Mouse (Mus musculus) right cerebral cortex, postnatal 36 days (tissue): Measurements from ENCODE around the gene Slc46a3.
"Not testable (repeated sequence)": the region's sequence is repeated elsewhere in the genome, so short reads cannot be mapped to it uniquely, and the experiment has no call there.

Experiments
- DNase-seq, 2 experiments: peaks; one replicate each; pipeline ENCODE4 v3.0.0; 2022; ENCODE audit warnings: low spot score in 2 of 2, mixed read lengths in 1 of 2

Gene Slc46a3

GRCm38 (mm10) chr5:147894455-147895076, at the start of gene Slc46a3:
TSS of gene Slc46a3 (minus strand) at chr5:147894815.
- DNase-seq: peak; percentile 89 to 90

- DNase-seq: no peak
Measured at GRCm38 (mm10) chr5:147939226-147939625, 44.6 kb upstream of the Slc46a3 start.

- DNase-seq: no peak
Measured at GRCm38 (mm10) chr5:147935096-147935495, 40.5 kb upstream of the Slc46a3 start.

GRCm38 (mm10) chr5:147928668-147929497, 34.3 kb upstream of the Slc46a3 start:
- DNase-seq: no peak

- DNase-seq: no peak
Measured at GRCm38 (mm10) chr5:147925935-147926604, 31.5 kb upstream of the Slc46a3 start.

- DNase-seq: no peak
Measured at GRCm38 (mm10) chr5:147924621-147925020, 30.0 kb upstream of the Slc46a3 start.

- no peak for DNase-seq
Measured at GRCm38 (mm10) chr5:147918044-147918846, 23.6 kb upstream of the Slc46a3 start.

- no peak for DNase-seq
Measured at GRCm38 (mm10) chr5:147916171-147916570, 21.6 kb upstream of the Slc46a3 start.

GRCm38 (mm10) chr5:147915038-147915566, 20.5 kb upstream of the Slc46a3 start:
- no peak for DNase-seq

- DNase-seq: no peak
Measured at GRCm38 (mm10) chr5:147913241-147913842, 18.7 kb upstream of the Slc46a3 start.

- DNase-seq: no peak
Measured at GRCm38 (mm10) chr5:147911744-147912143, 17.1 kb upstream of the Slc46a3 start.

GRCm38 (mm10) chr5:147910807-147911509, 16.3 kb upstream of the Slc46a3 start:
- DNase-seq: no peak

- DNase-seq: no peak
Measured at GRCm38 (mm10) chr5:147907851-147908250, 13.2 kb upstream of the Slc46a3 start.

- no peak for DNase-seq
Measured at GRCm38 (mm10) chr5:147907144-147907543, 12.5 kb upstream of the Slc46a3 start.

GRCm38 (mm10) chr5:147903166-147903565, 8.6 kb upstream of the Slc46a3 start:
- no peak for DNase-seq

GRCm38 (mm10) chr5:147902008-147902757, 7.6 kb upstream of the Slc46a3 start:
- DNase-seq: no peak

- no peak for DNase-seq
Measured at GRCm38 (mm10) chr5:147898968-147899549, 4.4 kb upstream of the Slc46a3 start.

GRCm38 (mm10) chr5:147898254-147898653, 3.6 kb upstream of the Slc46a3 start:
- DNase-seq: no peak

- DNase-seq: not testable (repeated sequence)
Measured at GRCm38 (mm10) chr5:147896501-147896900, 1.9 kb upstream of the Slc46a3 start.
